Mouse (Mus musculus) heart, postnatal 0 days (tissue): ENCODE data around the gene Pld3.

Experiments used
- CTCF ChIP-seq: IDR thresholded peaks from 2 replicates; pipeline ENCODE4 v1.5.1; 2016; ENCODE audit warnings: antibody characterized with exemption, control low read depth, low read depth
- EP300 ChIP-seq: IDR thresholded peaks from 2 replicates; pipeline ENCODE4 v1.6.1; 2016; ENCODE audit warnings: antibody characterized with exemption, low read depth

DNA sequence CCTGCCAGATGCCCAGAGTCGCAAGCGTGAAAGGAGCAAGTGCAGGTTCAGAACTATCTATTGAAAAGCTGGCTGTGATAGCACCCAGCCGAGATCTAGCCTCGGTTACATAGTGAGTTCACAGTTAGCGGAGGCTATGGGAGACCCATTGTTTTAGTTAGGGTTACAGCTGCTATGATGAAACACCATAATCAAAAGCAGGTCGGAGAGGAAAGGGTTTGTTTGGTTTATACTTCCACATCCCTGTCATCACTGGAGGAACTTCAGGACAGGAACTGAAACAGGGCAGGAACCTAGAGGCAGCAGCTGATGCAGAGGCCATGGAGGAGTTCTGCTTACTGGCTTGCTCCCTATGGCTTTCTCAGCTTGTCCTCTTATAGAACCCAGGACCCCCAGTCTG lies 24.6 kb upstream of the Pld3 start:
- no peak for TF ChIP-seq CTCF
- TF ChIP-seq EP300, result no peak
